Mouse (Mus musculus): ENCODE data around the gene Zdhhc14.

Zdhhc14 gene

GRCm38 (mm10) chr17:5491801-5492745 lies at the start of gene Zdhhc14:
Zdhhc14 (plus strand) TSS chr17:5492557.
- DNase-seq = peak; percentile 94

- DNase-seq = no peak
Measured at GRCm38 (mm10) chr17:5443260-5443659, 49.1 kb upstream of the Zdhhc14 start.

- no peak for DNase-seq
Measured at GRCm38 (mm10) chr17:5443751-5444150, 48.6 kb upstream of the Zdhhc14 start.

- DNase-seq = no peak
Measured at GRCm38 (mm10) chr17:5453657-5454056, 38.7 kb upstream of the Zdhhc14 start.

GRCm38 (mm10) chr17:5463912-5464311 lies 28.4 kb upstream of the Zdhhc14 start:
- DNase-seq = no peak

GRCm38 (mm10) chr17:5466736-5467135 lies 25.6 kb upstream of the Zdhhc14 start:
- DNase-seq = no peak

- DNase-seq = no peak
Measured at GRCm38 (mm10) chr17:5467177-5467576, 25.2 kb upstream of the Zdhhc14 start.

GRCm38 (mm10) chr17:5472268-5472667 lies 20.1 kb upstream of the Zdhhc14 start:
- no peak for DNase-seq

- DNase-seq = no peak
Measured at GRCm38 (mm10) chr17:5475960-5476725, 16.2 kb upstream of the Zdhhc14 start.

GRCm38 (mm10) chr17:5483456-5483855 lies 8.9 kb upstream of the Zdhhc14 start:
- DNase-seq = no peak

- no peak for DNase-seq
Measured at GRCm38 (mm10) chr17:5484663-5485062, 7.7 kb upstream of the Zdhhc14 start.

- DNase-seq = peak; percentile 64
Measured at GRCm38 (mm10) chr17:5488156-5488555, 4.2 kb upstream of the Zdhhc14 start.

- no peak for DNase-seq
Measured at GRCm38 (mm10) chr17:5490351-5490750, 2.0 kb upstream of the Zdhhc14 start.

- peak; percentile 88 for DNase-seq
Measured at GRCm38 (mm10) chr17:5491031-5491800, 1.1 kb upstream of the Zdhhc14 start.

GRCm38 (mm10) chr17:5492746-5493160 lies 396 bp downstream of the Zdhhc14 start:
- DNase-seq = no peak

- DNase-seq = peak; percentile 79
Measured at GRCm38 (mm10) chr17:5493161-5493771, 909 bp downstream of the Zdhhc14 start.

- peak; percentile 60 for DNase-seq
Measured at GRCm38 (mm10) chr17:5493809-5494208, 1.5 kb downstream of the Zdhhc14 start.

- no peak for DNase-seq
Measured at GRCm38 (mm10) chr17:5494832-5495231, 2.5 kb downstream of the Zdhhc14 start.

GRCm38 (mm10) chr17:5497695-5498094 lies 5.3 kb downstream of the Zdhhc14 start:
- no peak for DNase-seq

GRCm38 (mm10) chr17:5498996-5499395 lies 6.6 kb downstream of the Zdhhc14 start:
- DNase-seq = no peak

- no peak for DNase-seq
Measured at GRCm38 (mm10) chr17:5503981-5504760, 11.8 kb downstream of the Zdhhc14 start.

GRCm38 (mm10) chr17:5504969-5505368 lies 12.6 kb downstream of the Zdhhc14 start:
- DNase-seq = no peak
